Mouse (Mus musculus) spleen, adult 2 months (tissue): ENCODE data around the gene Fgfr2. TPM values are rescaled to one million over a fixed set of nuclear protein-coding genes. Genes with fewer than 3 reads are reported as not detected.

Experiments used
- DNase-seq, 2 experiments: peaks; one replicate each; pipeline versions ENCODE4 v3.0.0 to v3.0.0-alpha.2; 2012 to 2021; ENCODE audit warnings: low spot score in 2 of 2, low read depth in 1 of 2
- H3K27ac ChIP-seq: fragments of 200-500 bp; 2 replicates; pipeline ENCODE4 v1.5.1; 2012; ENCODE audit warnings: low read length, inconsistent platforms; ENCODE audit not compliant: insufficient read depth
- H3K27me3 ChIP-seq: fragments of 200-500 bp; 2 replicates; pipeline ENCODE4 v1.6.1; 2012; ENCODE audit warnings: mild to moderate bottlenecking, moderate library complexity, low read length, inconsistent platforms; ENCODE audit not compliant: control insufficient read depth, insufficient read depth
- H3K36me3 ChIP-seq: fragments of 200-500 bp; 2 replicates; pipeline ENCODE4 v1.6.1; 2012; ENCODE audit warnings: mild to moderate bottlenecking, low read length, inconsistent platforms; ENCODE audit not compliant: control insufficient read depth, insufficient read depth
- H3K4me1 ChIP-seq: fragments of 200-500 bp; 2 replicates; pipeline ENCODE4 v1.6.1; 2011; ENCODE audit warnings: inconsistent platforms; ENCODE audit not compliant: control insufficient read depth, insufficient read depth, insufficient read length
- H3K4me3 ChIP-seq: fragments of 200-500 bp; 2 replicates; pipeline ENCODE4 v1.5.1; 2011; ENCODE audit warnings: mild to moderate bottlenecking, inconsistent platforms; ENCODE audit not compliant: insufficient read depth, insufficient read length; ENCODE audit errors: extremely low read depth
- CTCF ChIP-seq: fragments of 200-500 bp; IDR thresholded peaks from 2 replicates; pipeline ENCODE4 v1.5.1; 2011; ENCODE audit warnings: mild to moderate bottlenecking, inconsistent platforms; ENCODE audit not compliant: insufficient read depth, insufficient read length, insufficient replicate concordance; ENCODE audit errors: extremely low read depth
- POLR2A ChIP-seq: fragments of 200-500 bp; IDR thresholded peaks from 2 replicates; pipeline ENCODE4 v1.6.1; 2011; ENCODE audit warnings: low read depth, low read length, inconsistent platforms
- WGBS: fragments of 180-500 bp; shearing (Covaris S2); methylation state at CpG from one replicate; pipeline ENCODE4 v1.1.7; 2018; 5-methylcytosine and 5-hydroxymethylcytosine counted together
- polyA plus RNA-seq: library from polyadenylated mRNA; depleted of rRNA; stranded (reverse); fragments of >200 nt; gene quantifications from 2 replicates; pipeline ENCODE4 v1.2.3, GENCODE M21; 2012

Fgfr2 gene
- polyA plus RNA-seq, 1 experiment: 1.6 TPM

- Histone ChIP-seq H3K27ac (no peak overlapping the region), H3K4me1 (no peaks in the 10 kb centered on the region)
- WGBS: 79% methylated on average over 3 of the region's 3 CpGs
Measured at GRCm38 (mm10) chr7:131992873-131993272, 1130.3 kb downstream of the Fgfr2 start.

GRCm38 (mm10) chr7:131992226-131992625 lies 1130.9 kb downstream of the Fgfr2 start:
- WGBS: 64% methylated on average over 1 of the region's 1 CpGs
- Histone ChIP-seq H3K36me3 (no peaks in the 10 kb centered on the region), H3K27ac (no peak overlapping the region), H3K4me3 (no peak overlapping the region), H3K27me3 (no peaks in the 10 kb centered on the region), H3K4me1 (no peaks in the 10 kb centered on the region)
- no peak for DNase-seq
- TF ChIP-seq POLR2A (no peak), CTCF (no peak)

More at GRCm38 (mm10) chr7:131992873-131993272, 1130.3 kb downstream of the Fgfr2 start:
- Histone ChIP-seq H3K36me3 (no peaks in the 10 kb centered on the region), H3K4me3 (no peak overlapping the region), H3K27me3 (no peaks in the 10 kb centered on the region)
- DNase-seq: no peak
- no peak for TF ChIP-seq CTCF
- TF ChIP-seq POLR2A: no peak

GRCm38 (mm10) chr7:131989056-131989455 lies 1134.1 kb downstream of the Fgfr2 start:
- Histone ChIP-seq H3K4me3 (no peak overlapping the region), H3K27ac (no peak overlapping the region), H3K36me3 (no peaks in the 10 kb centered on the region), H3K4me1 (no peaks in the 10 kb centered on the region), H3K27me3 (no peaks in the 10 kb centered on the region)
- no peak for DNase-seq
- WGBS: 29% methylated on average over 6 of the region's 6 CpGs
- no peak for TF ChIP-seq POLR2A
- TF ChIP-seq CTCF: no peak

GRCm38 (mm10) chr7:131978609-131979008 lies 1144.5 kb downstream of the Fgfr2 start:
- no peak overlapping the region for H3K27ac ChIP-seq
- H3K4me3 ChIP-seq: no peak overlapping the region
- WGBS: 88% methylated on average over 11 of the region's 11 CpGs
- H3K4me1 ChIP-seq: no peaks in the 10 kb centered on the region
- H3K27me3 ChIP-seq: no peaks in the 10 kb centered on the region
- no peak for DNase-seq
- TF ChIP-seq CTCF: no peak
- TF ChIP-seq POLR2A: no peak
- H3K36me3 ChIP-seq: no peaks in the 10 kb centered on the region

- H3K4me1 ChIP-seq: no peaks in the 10 kb centered on the region
- TF ChIP-seq POLR2A: no peak
- H3K27ac ChIP-seq: no peak overlapping the region
- WGBS: 69% methylated on average over 6 of the region's 6 CpGs
- DNase-seq: no peak
- no peaks in the 10 kb centered on the region for H3K27me3 ChIP-seq
- H3K36me3 ChIP-seq: no peaks in the 10 kb centered on the region
- no peak overlapping the region for H3K4me3 ChIP-seq
Measured at GRCm38 (mm10) chr7:131975867-131976266, 1147.3 kb downstream of the Fgfr2 start.

- no peaks in the 10 kb centered on the region for H3K36me3 ChIP-seq
- H3K27ac ChIP-seq: no peak overlapping the region
- TF ChIP-seq CTCF (no peak), POLR2A (no peak)
- no peaks in the 10 kb centered on the region for H3K4me1 ChIP-seq
- H3K27me3 ChIP-seq: no peaks in the 10 kb centered on the region
- 4% methylated on average over 3 of the region's 3 CpGs for WGBS
- no peak for DNase-seq
- H3K4me3 ChIP-seq: no peak overlapping the region
Measured at GRCm38 (mm10) chr7:131970255-131970654, 1152.9 kb downstream of the Fgfr2 start.

GRCm38 (mm10) chr7:131966916-131967494 lies 1156.1 kb downstream of the Fgfr2 start:
- H3K4me1 ChIP-seq: no peaks in the 10 kb centered on the region
- TF ChIP-seq CTCF: no peak
- TF ChIP-seq POLR2A: no peak
- no peak overlapping the region for H3K4me3 ChIP-seq
- H3K36me3 ChIP-seq: no peaks in the 10 kb centered on the region
- WGBS: 13% methylated on average over 56 of the region's 57 CpGs
- H3K27ac ChIP-seq: no peak overlapping the region
- H3K27me3 ChIP-seq: no peaks in the 10 kb centered on the region
- DNase-seq: no peak
